Mouse (Mus musculus) gastrocnemius, postnatal 36 days (tissue): Measurements from ENCODE around the gene Gli3. TPM values are rescaled to one million over a fixed set of nuclear protein-coding genes. Genes with fewer than 3 reads are reported as not detected.

Experiments used
- DNase-seq, 2 experiments: peaks; one replicate each; pipeline ENCODE4 v3.0.0; 2022
- intact Hi-C: fragments of 180-260 bp; cut with DNase I; formaldehyde crosslinking; loops from one replicate; pipeline ENCODE4 v1.15.1; 2025
- total RNA-seq, 2 experiments: library from RNA; stranded (reverse); gene quantifications; 2 replicates each; pipeline ENCODE4 v1.2.3; 2021

Gene Gli3
- total RNA-seq, 2 experiments from 2014 or later, result 1.1 to 1.3 TPM

- no peak for DNase-seq
- intact Hi-C loops, result no loop called here
Measured at GRCm38 (mm10) chr13:15549466-15549865, 86.4 kb downstream of the Gli3 start.

GRCm38 (mm10) chr13:15550027-15550602 is 87.1 kb downstream of the Gli3 start:
- no peak for DNase-seq
- intact Hi-C loops, result no loop called here

GRCm38 (mm10) chr13:15550731-15551130 is 87.7 kb downstream of the Gli3 start:
- intact Hi-C loops, result no loop called here
- DNase-seq, result no peak

- intact Hi-C loops, result no loop called here
- no peak for DNase-seq
Measured at GRCm38 (mm10) chr13:15552009-15552408, 89.0 kb downstream of the Gli3 start.

- no peak for DNase-seq
- intact Hi-C loops, result no loop called here
Measured at GRCm38 (mm10) chr13:15556646-15557098, 93.6 kb downstream of the Gli3 start.

- no peak for DNase-seq
- intact Hi-C loops, result no loop called here
Measured at GRCm38 (mm10) chr13:15561441-15561840, 98.4 kb downstream of the Gli3 start.

- intact Hi-C loops, result no loop called here
- DNase-seq, result no peak
Measured at GRCm38 (mm10) chr13:15570908-15571568, 108.0 kb downstream of the Gli3 start.

GRCm38 (mm10) chr13:15577133-15577917 is 114.3 kb downstream of the Gli3 start:
- DNase-seq, result no peak
- intact Hi-C loops, result no loop called here

GRCm38 (mm10) chr13:15580458-15580857 is 117.4 kb downstream of the Gli3 start:
- intact Hi-C loops, result no loop called here
- DNase-seq, result no peak

- intact Hi-C loops, result no loop called here
- no peak for DNase-seq
Measured at GRCm38 (mm10) chr13:15585941-15586340, 122.9 kb downstream of the Gli3 start.

GRCm38 (mm10) chr13:15588278-15589272 is 125.5 kb downstream of the Gli3 start:
- intact Hi-C loops, result no loop called here
- DNase-seq, result peak in 1 of 2 experiments; percentile 11

- no peak for DNase-seq
- intact Hi-C loops, result no loop called here
Measured at GRCm38 (mm10) chr13:15590326-15590933, 127.4 kb downstream of the Gli3 start.

- no peak for DNase-seq
- intact Hi-C loops, result no loop called here
Measured at GRCm38 (mm10) chr13:15596667-15597066, 133.6 kb downstream of the Gli3 start.

GRCm38 (mm10) chr13:15599741-15600140 is 136.7 kb downstream of the Gli3 start:
- no peak for DNase-seq
- intact Hi-C loops, result no loop called here

- DNase-seq, result no peak
- intact Hi-C loops, result no loop called here
Measured at GRCm38 (mm10) chr13:15602161-15602560, 139.1 kb downstream of the Gli3 start.

- intact Hi-C loops, result no loop called here
- DNase-seq, result no peak
Measured at GRCm38 (mm10) chr13:15602677-15603221, 139.7 kb downstream of the Gli3 start.

GRCm38 (mm10) chr13:15604074-15604473 is 141.0 kb downstream of the Gli3 start:
- DNase-seq, result no peak
- intact Hi-C loops, result no loop called here

GRCm38 (mm10) chr13:15617423-15617822 is 154.4 kb downstream of the Gli3 start:
- intact Hi-C loops, result no loop called here

GRCm38 (mm10) chr13:15618051-15618692 is 155.1 kb downstream of the Gli3 start:
- intact Hi-C loops, result no loop called here

More at GRCm38 (mm10) chr13:15617423-15617822, 154.4 kb downstream of the Gli3 start:
- no peak for DNase-seq

More at GRCm38 (mm10) chr13:15618051-15618692, 155.1 kb downstream of the Gli3 start:
- DNase-seq, result no peak
